Mouse (Mus musculus) stomach, embryonic 14.5 days (tissue): Measurements from ENCODE around the gene Slc35c2. TPM values are rescaled to one million over a fixed set of nuclear protein-coding genes. Genes with fewer than 3 reads are reported as not detected.

ENCODE experiments used
- ATAC-seq: fragments of 200-750 bp; cut with Nextera tagmentation; 2 replicates; pipeline ENCODE4 v1.8.0; 2017; ENCODE audit warnings: low read depth, moderate TSS enrichment; ENCODE audit not compliant: insufficient number of reproducible peaks, insufficient read depth, low FRiP score
- H3K27ac ChIP-seq: fragments of 300-500 bp; sonication (generic); 2 replicates; pipeline ENCODE4 v1.5.1; 2014; ENCODE audit warnings: mild to moderate bottlenecking, low read length, moderate library complexity, mixed read lengths
- H3K27me3 ChIP-seq: fragments of 300-500 bp; sonication (generic); 2 replicates; pipeline ENCODE4 v1.6.1; 2014; ENCODE audit warnings: low read length, control low read depth, mixed read lengths; ENCODE audit not compliant: control insufficient read depth, insufficient read depth
- H3K36me3 ChIP-seq: fragments of 300-500 bp; sonication (generic); 2 replicates; pipeline ENCODE4 v1.6.1; 2014; ENCODE audit warnings: mild to moderate bottlenecking, control low read depth, low read length, moderate library complexity, mixed read lengths; ENCODE audit not compliant: control insufficient read depth, insufficient read depth
- H3K4me1 ChIP-seq: fragments of 300-500 bp; sonication (generic); 2 replicates; pipeline ENCODE4 v1.6.1; 2014; ENCODE audit warnings: low read length, control low read depth, mixed read lengths; ENCODE audit not compliant: control insufficient read depth, insufficient read depth
- H3K4me2 ChIP-seq: fragments of 300-500 bp; sonication (generic); replicated peaks from 2 replicates; pipeline ENCODE4 v1.6.1; 2014; ENCODE audit warnings: low read depth, low read length, control low read depth
- H3K4me3 ChIP-seq: fragments of 300-500 bp; sonication (generic); 2 replicates; pipeline ENCODE4 v1.5.1; 2014; ENCODE audit warnings: low read depth, low read length, control low read depth
- H3K9ac ChIP-seq: fragments of 300-500 bp; sonication (generic); replicated peaks from 2 replicates; pipeline ENCODE4 v1.6.1; 2014; ENCODE audit warnings: low read depth, mild to moderate bottlenecking, control low read depth, low read length, moderate library complexity, mixed read lengths
- H3K9me3 ChIP-seq: fragments of 300-500 bp; sonication (generic); 2 replicates; pipeline ENCODE4 v1.6.1; 2016; ENCODE audit warnings: low read depth, low read length, control low read depth; ENCODE audit not compliant: control insufficient read depth
- WGBS: fragments of 180-500 bp; shearing (Covaris S2); extraction: QIAGEN DNeasy Blood & Tissue Kit; methylation state at CpG from one replicate; pipeline ENCODE4 v1.1.7; 2014; 5-methylcytosine and 5-hydroxymethylcytosine counted together
- polyA plus RNA-seq: library from polyadenylated mRNA; unstranded; fragments of >200 nt; fragmentation: Nextera tagmentation; extraction: Ambion mirVana; gene quantifications from 2 replicates; pipeline ENCODE4 v1.2.1, GENCODE M21; 2014

Gene Slc35c2
- polyA plus RNA-seq, 1 experiment from 2014 or later: 42.5 TPM

DNA sequence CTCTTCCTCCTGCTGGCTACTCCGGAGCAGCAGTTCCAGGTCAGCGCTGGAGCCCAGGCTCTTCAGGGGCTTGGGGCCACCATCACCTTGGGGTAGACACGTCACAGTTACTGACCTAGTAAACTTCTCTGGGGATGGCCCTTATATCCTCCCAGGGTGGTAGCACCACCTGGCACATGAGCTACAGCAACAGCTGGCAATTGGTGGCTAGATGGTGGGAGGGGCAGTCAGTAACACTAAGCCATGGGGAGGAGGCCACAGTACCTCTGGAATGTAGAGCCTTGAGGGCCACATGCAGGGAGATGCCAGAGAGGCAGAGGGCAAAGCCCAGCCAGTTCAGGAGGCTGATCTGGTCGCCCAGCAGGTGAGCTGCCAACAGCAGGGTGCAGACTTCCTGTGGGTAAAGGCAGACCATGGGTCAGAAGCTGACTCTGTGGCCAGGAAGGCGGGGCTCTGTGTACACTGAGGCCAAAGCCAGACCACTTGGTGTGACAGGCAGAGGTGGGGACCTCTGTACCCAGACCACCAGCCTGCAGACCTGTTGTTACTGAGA, 10.4 kb downstream of the Slc35c2 start:
- ATAC-seq: no peak
- H3K9me3 ChIP-seq: no peaks in the 10 kb centered on the region
- no peak overlapping the region for H3K27ac ChIP-seq
- no peak overlapping the region for H3K4me2 ChIP-seq
- H3K27me3 ChIP-seq: no peaks in the 10 kb centered on the region
- no peak overlapping the region for H3K4me3 ChIP-seq
- no peak overlapping the region for H3K9ac ChIP-seq
- no peaks in the 10 kb centered on the region for H3K4me1 ChIP-seq
- H3K36me3 ChIP-seq: peaks cover 14% of the 10 kb centered on the region; the same call in 1 of the 2 replicates
- WGBS: 77% methylated on average over 5 of the region's 5 CpGs

- Histone ChIP-seq H3K4me3 (no peak overlapping the region), H3K9me3 (no peaks in the 10 kb centered on the region), H3K4me2 (no peak overlapping the region), H3K36me3 (peaks cover 14% of the 10 kb centered on the region; the same call in 1 of the 2 replicates), H3K4me1 (no peaks in the 10 kb centered on the region), H3K27me3 (no peaks in the 10 kb centered on the region), H3K9ac (no peak overlapping the region), H3K27ac (no peak overlapping the region; the same call in 1 of the 2 replicates)
- peak; percentile 50; the same call in 1 of the 2 replicates for ATAC-seq
- 24% methylated on average over 8 of the region's 8 CpGs for WGBS
Observed at GRCm38 (mm10) chr2:165275824-165276223, 11.8 kb downstream of the Slc35c2 start.

DNA sequence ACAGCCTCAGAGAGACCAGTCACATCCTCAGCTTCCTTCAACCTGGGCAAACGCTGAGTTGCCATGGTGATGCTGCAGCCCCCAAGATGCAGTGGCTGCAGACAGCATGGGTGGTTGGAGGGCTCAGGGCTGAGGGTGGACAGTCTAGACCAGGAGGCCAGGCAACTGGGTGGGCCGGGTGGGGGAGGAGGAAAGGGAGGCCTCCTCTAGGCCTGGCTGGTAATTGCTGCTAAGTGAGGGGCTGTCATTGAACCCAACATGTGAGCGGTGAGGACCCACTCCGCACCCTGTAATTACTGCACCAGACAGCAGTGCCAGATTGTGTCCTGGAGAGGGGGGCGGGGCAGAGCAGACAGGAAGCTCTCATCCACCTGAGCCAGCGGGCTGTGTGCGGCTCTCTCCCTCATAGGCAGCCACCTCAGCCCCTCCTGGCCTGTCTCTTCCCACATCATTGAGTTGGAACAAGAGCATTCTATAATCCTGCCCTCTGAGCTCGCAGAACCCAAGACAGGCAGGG, 12.5 kb downstream of the Slc35c2 start:
- no peaks in the 10 kb centered on the region for H3K27me3 ChIP-seq
- no peak for ATAC-seq
- no peak overlapping the region for H3K4me2 ChIP-seq
- no peaks in the 10 kb centered on the region for H3K4me1 ChIP-seq
- H3K9me3 ChIP-seq: no peaks in the 10 kb centered on the region
- H3K27ac ChIP-seq: no peak overlapping the region; the same call in 1 of the 2 replicates
- H3K4me3 ChIP-seq: no peak overlapping the region
- peaks cover 14% of the 10 kb centered on the region; the same call in 1 of the 2 replicates for H3K36me3 ChIP-seq
- 53% methylated on average over 8 of the region's 8 CpGs for WGBS
- no peak overlapping the region for H3K9ac ChIP-seq

DNA sequence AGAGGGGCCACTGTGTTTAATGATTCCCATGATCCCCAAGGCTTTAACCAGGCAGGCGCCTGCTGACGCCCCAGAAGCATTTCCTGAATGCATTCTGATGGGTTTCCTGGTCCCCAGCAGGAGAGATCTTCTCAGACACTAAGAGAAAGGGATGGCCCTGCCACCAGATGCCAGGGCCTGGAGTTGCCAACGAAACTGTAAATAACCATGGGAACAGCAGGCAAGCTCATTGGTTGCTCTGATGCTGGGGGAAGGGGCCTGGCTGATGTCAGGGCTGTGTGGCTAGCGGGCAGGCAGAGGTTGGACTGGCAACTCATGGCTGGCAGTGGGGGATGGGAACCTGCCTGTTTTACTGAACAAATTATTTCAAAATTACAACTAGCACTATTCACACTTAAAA, 14.1 kb downstream of the Slc35c2 start:
- no peak for ATAC-seq
- no peak overlapping the region for H3K4me2 ChIP-seq
- 40% methylated on average over 4 of the region's 4 CpGs for WGBS
- H3K36me3 ChIP-seq: peaks cover 14% of the 10 kb centered on the region; the same call in 1 of the 2 replicates
- H3K9ac ChIP-seq: no peak overlapping the region
- H3K27ac ChIP-seq: no peak overlapping the region
- H3K4me3 ChIP-seq: no peak overlapping the region
- no peaks in the 10 kb centered on the region for H3K9me3 ChIP-seq
- no peaks in the 10 kb centered on the region for H3K27me3 ChIP-seq
- H3K4me1 ChIP-seq: no peaks in the 10 kb centered on the region

DNA sequence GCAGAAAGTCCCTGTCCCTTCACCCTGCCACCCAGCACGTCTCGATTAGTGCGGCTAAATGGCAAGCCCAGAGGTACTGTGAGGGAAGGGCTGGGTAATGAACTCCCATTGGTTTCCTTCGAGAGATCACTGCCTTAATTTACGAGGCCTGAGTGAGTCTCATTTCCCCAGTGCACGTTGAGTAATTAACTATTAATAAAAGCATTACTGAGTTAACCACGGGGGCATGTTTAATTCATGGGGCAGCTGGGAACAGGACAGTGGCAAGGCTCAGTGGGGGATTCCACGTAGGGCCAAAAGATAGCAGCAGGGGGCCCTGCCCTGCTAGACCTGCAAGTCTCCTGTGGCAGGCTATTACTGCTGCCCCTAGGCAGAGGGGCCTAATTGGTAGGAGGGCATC, 16.3 kb downstream of the Slc35c2 start:
- H3K36me3 ChIP-seq: no peaks in the 10 kb centered on the region
- WGBS: 22% methylated on average over 8 of the region's 8 CpGs
- no peak overlapping the region for H3K9ac ChIP-seq
- no peak overlapping the region for H3K4me2 ChIP-seq
- no peaks in the 10 kb centered on the region for H3K9me3 ChIP-seq
- no peak for ATAC-seq
- H3K4me3 ChIP-seq: no peak overlapping the region
- peaks cover 3% of the 10 kb centered on the region; the same call in 1 of the 2 replicates for H3K27me3 ChIP-seq
- no peaks in the 10 kb centered on the region for H3K4me1 ChIP-seq
- H3K27ac ChIP-seq: no peak overlapping the region

DNA sequence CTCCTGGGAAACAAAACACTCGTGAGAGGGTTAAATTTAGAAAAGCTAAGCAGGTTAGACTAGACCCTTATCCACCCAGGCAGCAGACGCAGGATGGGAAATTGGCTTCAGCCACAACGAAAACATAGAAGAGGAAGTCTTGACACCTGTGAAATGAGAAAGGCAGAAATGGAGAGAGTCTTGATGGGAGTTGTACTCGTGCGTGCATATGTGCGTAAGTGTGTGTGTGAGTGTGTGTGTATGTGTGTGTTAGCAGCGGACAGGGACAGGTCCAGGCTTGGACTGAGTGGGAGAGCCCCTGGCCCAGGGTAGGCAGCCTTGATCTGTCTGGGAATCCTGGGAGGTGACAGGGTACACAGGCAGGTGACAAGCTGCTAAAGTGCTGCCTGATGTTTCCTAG, 16.8 kb downstream of the Slc35c2 start:
- Histone ChIP-seq H3K36me3 (no peaks in the 10 kb centered on the region), H3K9ac (no peak overlapping the region), H3K4me2 (no peak overlapping the region), H3K4me1 (no peaks in the 10 kb centered on the region), H3K27ac (no peak overlapping the region), H3K9me3 (no peaks in the 10 kb centered on the region), H3K4me3 (no peak overlapping the region), H3K27me3 (peaks cover 5% of the 10 kb centered on the region; the same call in 1 of the 2 replicates)
- WGBS: 43% methylated on average over 7 of the region's 7 CpGs
- no peak for ATAC-seq

- Histone ChIP-seq H3K9ac (no peak overlapping the region), H3K27me3 (peaks cover 5% of the 10 kb centered on the region; the same call in 1 of the 2 replicates), H3K36me3 (no peaks in the 10 kb centered on the region), H3K27ac (no peak overlapping the region), H3K4me3 (no peak overlapping the region), H3K4me2 (no peak overlapping the region), H3K4me1 (no peaks in the 10 kb centered on the region), H3K9me3 (no peaks in the 10 kb centered on the region)
- no peak for ATAC-seq
- WGBS: 13% methylated on average over 12 of the region's 12 CpGs
Observed at GRCm38 (mm10) chr2:165266739-165267138, 20.9 kb downstream of the Slc35c2 start.

DNA sequence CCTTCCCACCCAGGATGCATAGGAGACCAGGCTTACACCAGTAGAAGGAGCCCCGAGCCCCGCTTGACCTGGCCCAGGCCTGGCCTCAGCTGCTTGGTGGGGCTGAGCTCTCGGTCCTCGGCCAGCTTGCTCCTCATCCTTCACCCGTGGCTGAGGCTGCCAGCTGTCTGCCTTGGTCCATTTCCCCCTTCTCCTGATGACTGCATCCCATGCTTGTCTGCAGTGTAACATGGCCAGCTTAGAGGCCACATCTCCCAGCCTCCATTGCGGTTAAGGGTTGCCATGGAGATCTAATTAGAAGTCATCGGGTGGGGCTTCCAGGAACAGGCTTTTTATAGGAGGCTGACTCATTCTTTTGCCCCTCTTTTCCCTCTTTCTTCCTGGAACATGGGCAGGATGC, 23.8 kb downstream of the Slc35c2 start:
- Histone ChIP-seq H3K9ac (no peak overlapping the region), H3K4me3 (no peak overlapping the region), H3K27me3 (peaks cover 5% of the 10 kb centered on the region; the same call in 1 of the 2 replicates), H3K27ac (no peak overlapping the region), H3K36me3 (no peaks in the 10 kb centered on the region), H3K4me2 (no peak overlapping the region), H3K4me1 (no peaks in the 10 kb centered on the region), H3K9me3 (no peaks in the 10 kb centered on the region)
- 65% methylated on average over 7 of the region's 7 CpGs for WGBS
- ATAC-seq: no peak
